Mouse (Mus musculus) cerebellum, adult 2 months (tissue): Measurements from ENCODE around the gene Nom1.

Experiments used
- CTCF ChIP-seq: fragments of 200-500 bp; IDR thresholded peaks from 2 replicates; pipeline ENCODE4 v1.5.1; 2011; ENCODE audit warnings: low read depth, mild to moderate bottlenecking, control low read depth, low read length, moderate library complexity, borderline replicate concordance; ENCODE audit not compliant: insufficient read depth
- POLR2A ChIP-seq: fragments of 200-500 bp; IDR thresholded peaks from 2 replicates; pipeline ENCODE4 v1.6.1; 2011; ENCODE audit warnings: low read length, control low read depth, borderline replicate concordance; ENCODE audit not compliant: insufficient read depth

GRCm38 (mm10) chr5:29434228-29434871 is at the start of gene Nom1:
- TF ChIP-seq POLR2A = peak; percentile 70; the same call in 1 of the 2 replicates
- no peak for TF ChIP-seq CTCF
